Mouse (Mus musculus): ENCODE measurements around the gene Polr2m. TPM values are rescaled to one million over a fixed set of nuclear protein-coding genes. Genes with fewer than 3 reads are reported as not detected.

Polr2m gene
- polyA plus RNA-seq, 1 experiment from 2014 or later, result 358 TPM

GRCm38 (mm10) chr9:71475536-71475935 is 10.2 kb downstream of the Polr2m start:
- no peak for ATAC-seq (ENCODE audit: extremely low read depth, insufficient number of reproducible peaks, low FRiP score, low TSS enrichment)
- Histone ChIP-seq H3K9ac (no peak overlapping the region), H3K36me3 (peaks cover 71% of the 10 kb centered on the region), H3K4me1 (peaks cover 15% of the 10 kb centered on the region), H3K27me3 (replicated peaks) (no peaks in the 10 kb centered on the region), H3K4me2 (no peak overlapping the region), H3K27ac (replicated peaks) (no peak overlapping the region), H3K4me3 (no peak overlapping the region), H3K9me3 (peaks cover 3% of the 10 kb centered on the region; the same call in 1 of the 2 replicates)
- WGBS, result 91% methylated on average over 4 of the region's 4 CpGs

DNA sequence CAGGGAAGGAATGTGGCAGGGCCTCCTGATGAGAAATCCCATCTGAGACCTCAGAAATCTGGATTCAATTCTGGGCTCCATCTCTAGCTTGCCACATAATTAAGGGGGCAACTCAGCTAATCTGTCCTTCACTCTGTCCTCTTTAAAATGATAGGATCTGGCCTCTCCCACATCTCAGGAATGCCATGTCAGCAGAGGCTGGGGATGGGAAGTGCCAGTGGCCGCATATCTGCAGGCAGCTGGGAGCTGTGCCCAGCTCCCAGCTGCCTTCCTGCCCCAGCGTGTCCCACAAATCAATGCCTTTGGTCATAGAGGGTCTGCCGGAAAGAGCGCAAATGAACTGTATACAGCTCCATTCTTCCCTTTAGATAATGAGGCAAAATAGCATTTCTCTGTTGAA is 18.3 kb downstream of the Polr2m start:
- Histone ChIP-seq H3K36me3 (no peaks in the 10 kb centered on the region), H3K27ac (replicated peaks) (no peak overlapping the region; the same call in 1 of the 2 replicates), H3K4me3 (no peak overlapping the region), H3K27me3 (replicated peaks) (no peaks in the 10 kb centered on the region), H3K4me1 (peaks cover 12% of the 10 kb centered on the region), H3K9me3 (no peaks in the 10 kb centered on the region), H3K4me2 (no peak overlapping the region), H3K9ac (no peak overlapping the region)
- 44% methylated on average over 4 of the region's 4 CpGs for WGBS
- ATAC-seq (ENCODE audit: extremely low read depth, insufficient number of reproducible peaks, low FRiP score, low TSS enrichment), result no peak

GRCm38 (mm10) chr9:71466111-71466510 is 19.6 kb downstream of the Polr2m start:
- no peak overlapping the region for H3K9ac ChIP-seq
- H3K4me3 ChIP-seq, result no peak overlapping the region
- H3K9me3 ChIP-seq, result no peaks in the 10 kb centered on the region
- H3K27ac ChIP-seq (replicated peaks), result no peak overlapping the region
- WGBS, result 75% methylated on average over 3 of the region's 3 CpGs
- no peaks in the 10 kb centered on the region for H3K36me3 ChIP-seq
- ATAC-seq (ENCODE audit: extremely low read depth, insufficient number of reproducible peaks, low FRiP score, low TSS enrichment), result no peak
- no peaks in the 10 kb centered on the region for H3K27me3 ChIP-seq (replicated peaks)
- no peak overlapping the region for H3K4me2 ChIP-seq
- H3K4me1 ChIP-seq, result peaks cover 12% of the 10 kb centered on the region

DNA sequence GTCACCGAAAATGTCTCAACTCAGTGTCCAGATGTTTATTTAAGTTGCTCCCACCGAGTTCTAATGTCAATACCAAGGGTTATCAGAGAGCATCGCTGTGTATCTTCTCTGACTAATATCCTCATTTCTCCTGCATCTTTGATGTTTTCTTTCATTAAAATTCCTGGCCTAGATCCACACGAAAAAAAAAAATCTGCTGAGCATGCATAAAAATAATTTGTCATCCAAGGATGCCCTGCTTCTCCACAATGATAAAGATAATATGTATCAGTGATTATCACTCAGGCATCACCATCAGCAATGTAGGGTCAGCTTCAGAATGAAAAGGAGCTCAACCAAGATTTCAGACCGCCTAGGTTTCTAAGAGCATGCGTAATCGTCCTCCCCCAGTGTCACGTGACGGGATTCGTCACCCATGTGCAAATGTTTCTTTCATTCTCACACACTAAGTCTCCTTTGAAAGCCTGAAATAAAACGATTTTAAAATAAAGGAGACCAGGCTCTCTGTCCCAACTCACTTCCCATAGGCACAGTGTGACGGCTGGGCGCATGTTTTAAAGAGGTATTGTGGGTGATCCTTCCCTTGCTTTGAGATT is 22.6 kb downstream of the Polr2m start:
- Histone ChIP-seq H3K4me2 (no peak overlapping the region), H3K9ac (no peak overlapping the region), H3K27ac (replicated peaks) (no peak overlapping the region), H3K27me3 (replicated peaks) (no peaks in the 10 kb centered on the region), H3K4me3 (no peak overlapping the region), H3K9me3 (no peaks in the 10 kb centered on the region), H3K4me1 (peaks cover 11% of the 10 kb centered on the region), H3K36me3 (no peaks in the 10 kb centered on the region)
- no peak for ATAC-seq (ENCODE audit: extremely low read depth, insufficient number of reproducible peaks, low FRiP score, low TSS enrichment)
- WGBS, result 61% methylated on average over 13 of the region's 13 CpGs

DNA sequence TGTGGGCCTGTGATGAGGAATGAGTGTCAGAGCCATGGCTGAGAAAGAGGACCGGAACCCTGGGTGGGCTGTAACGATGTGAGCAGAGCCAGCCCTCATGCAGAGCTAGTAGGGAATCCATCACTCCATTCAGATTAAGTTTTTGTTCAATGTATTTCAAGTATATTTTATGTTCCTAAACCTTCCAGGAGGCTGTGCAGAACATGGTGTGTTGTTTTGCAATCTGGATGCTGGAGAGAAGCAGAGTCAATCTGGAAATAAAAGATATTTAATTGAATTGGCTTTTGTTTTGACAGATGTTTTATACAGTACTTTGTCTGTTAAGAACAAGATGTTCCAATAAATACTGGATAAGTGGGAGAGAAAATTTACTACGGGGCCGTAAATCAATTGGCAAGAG is 29.0 kb downstream of the Polr2m start:
- H3K9me3 ChIP-seq, result no peaks in the 10 kb centered on the region
- no peak for ATAC-seq (ENCODE audit: extremely low read depth, insufficient number of reproducible peaks, low FRiP score, low TSS enrichment)
- H3K9ac ChIP-seq, result no peak overlapping the region
- WGBS, result 80% methylated on average over 4 of the region's 4 CpGs
- no peaks in the 10 kb centered on the region for H3K36me3 ChIP-seq
- H3K4me2 ChIP-seq, result no peak overlapping the region
- peaks cover 12% of the 10 kb centered on the region for H3K4me1 ChIP-seq
- H3K27ac ChIP-seq (replicated peaks), result no peak overlapping the region
- peaks cover 5% of the 10 kb centered on the region; the same call in 1 of the 2 replicates for H3K27me3 ChIP-seq (replicated peaks)
- H3K4me3 ChIP-seq, result no peak overlapping the region

DNA sequence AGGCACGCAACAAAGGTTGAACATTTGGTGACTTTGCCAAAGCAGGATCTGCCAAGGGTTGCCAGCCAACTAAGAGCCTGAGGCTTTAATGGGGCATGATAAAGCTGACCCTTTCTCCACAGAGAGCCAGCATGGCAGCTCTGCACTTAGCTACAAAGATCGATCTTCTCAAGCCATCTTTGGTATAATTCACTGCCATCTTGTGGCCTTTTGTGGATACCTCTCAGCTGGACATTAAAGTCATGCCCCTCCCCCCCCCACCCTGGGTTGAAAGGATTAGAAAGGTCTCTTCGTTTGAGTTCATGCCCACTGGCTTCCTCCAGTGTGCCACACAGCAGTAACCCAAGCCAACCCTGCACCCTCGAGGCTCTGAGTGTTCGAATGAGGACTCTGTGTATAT is 31.8 kb downstream of the Polr2m start:
- 63% methylated on average over 5 of the region's 5 CpGs for whole genome bisulfite sequencing
- Histone ChIP-seq H3K9me3 (no peaks in the 10 kb centered on the region), H3K36me3 (no peaks in the 10 kb centered on the region), H3K4me1 (peaks cover 16% of the 10 kb centered on the region), H3K9ac (no peak overlapping the region), H3K27ac (replicated peaks) (no peak overlapping the region), H3K27me3 (replicated peaks) (peaks cover 5% of the 10 kb centered on the region; the same call in 1 of the 2 replicates), H3K4me3 (no peak overlapping the region), H3K4me2 (no peak overlapping the region)
- ATAC-seq (ENCODE audit: extremely low read depth, insufficient number of reproducible peaks, low FRiP score, low TSS enrichment), result no peak

DNA sequence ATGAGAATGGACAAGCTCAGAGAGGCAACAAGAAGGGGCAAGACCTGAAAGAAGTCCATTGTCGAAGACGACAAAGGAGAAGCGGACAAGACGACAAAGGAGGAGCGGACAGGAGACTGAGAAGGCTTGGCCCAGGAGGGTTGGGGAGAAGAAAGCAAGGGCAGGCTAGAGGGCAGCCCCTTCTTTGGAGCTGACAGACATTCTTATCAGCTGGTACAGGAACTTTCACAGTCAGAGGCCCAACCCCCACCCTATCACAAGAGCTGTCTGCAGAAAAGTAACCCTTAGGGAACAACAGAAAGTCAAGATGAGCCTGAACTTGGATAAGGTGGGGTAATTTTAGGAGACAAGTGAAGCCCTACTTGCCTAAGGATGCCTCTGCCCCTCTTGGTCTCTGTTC is 32.4 kb downstream of the Polr2m start:
- no peak overlapping the region for H3K4me3 ChIP-seq
- H3K36me3 ChIP-seq, result no peaks in the 10 kb centered on the region
- H3K27me3 ChIP-seq (replicated peaks), result peaks cover 6% of the 10 kb centered on the region; the same call in 1 of the 2 replicates
- ATAC-seq (ENCODE audit: extremely low read depth, insufficient number of reproducible peaks, low FRiP score, low TSS enrichment), result no peak; the same call in 1 of the 2 replicates
- no peak overlapping the region for H3K27ac ChIP-seq (replicated peaks)
- no peak overlapping the region for H3K4me2 ChIP-seq
- H3K4me1 ChIP-seq, result peaks cover 16% of the 10 kb centered on the region
- no peak overlapping the region for H3K9ac ChIP-seq
- H3K9me3 ChIP-seq, result no peaks in the 10 kb centered on the region
- WGBS, result 38% methylated on average over 5 of the region's 5 CpGs

GRCm38 (mm10) chr9:71450626-71451025 is 35.1 kb downstream of the Polr2m start:
- Histone ChIP-seq H3K27me3 (replicated peaks) (peaks cover 18% of the 10 kb centered on the region; the same call in 1 of the 2 replicates), H3K9ac (no peak overlapping the region), H3K9me3 (no peaks in the 10 kb centered on the region), H3K4me3 (no peak overlapping the region), H3K36me3 (no peaks in the 10 kb centered on the region), H3K4me1 (peaks cover 16% of the 10 kb centered on the region), H3K4me2 (no peak overlapping the region), H3K27ac (replicated peaks) (no peak overlapping the region)
- ATAC-seq (ENCODE audit: extremely low read depth, insufficient number of reproducible peaks, low FRiP score, low TSS enrichment), result no peak
- WGBS, result 83% methylated on average over 6 of the region's 6 CpGs

- no peak for ATAC-seq (ENCODE audit: extremely low read depth, insufficient number of reproducible peaks, low FRiP score, low TSS enrichment)
- 0 out of 2 replicates have a peak, but pooled peaks cover 3% of the 10 kb centered on the region for H3K4me1 ChIP-seq
- no peak overlapping the region for H3K9ac ChIP-seq
- H3K27me3 ChIP-seq (replicated peaks), result peaks cover 16% of the 10 kb centered on the region; the same call in 1 of the 2 replicates
- H3K4me2 ChIP-seq, result no peak overlapping the region
- 34% methylated on average over 4 of the region's 4 CpGs for WGBS
- H3K27ac ChIP-seq (replicated peaks), result no peak overlapping the region
- no peak overlapping the region for H3K4me3 ChIP-seq
- H3K36me3 ChIP-seq, result no peaks in the 10 kb centered on the region
- no peaks in the 10 kb centered on the region for H3K9me3 ChIP-seq
Measured at GRCm38 (mm10) chr9:71447573-71447972, 38.2 kb downstream of the Polr2m start.

- WGBS, result 81% methylated on average over 2 of the region's 2 CpGs
- ATAC-seq (ENCODE audit: extremely low read depth, insufficient number of reproducible peaks, low FRiP score, low TSS enrichment), result no peak
- Histone ChIP-seq H3K27ac (replicated peaks) (no peak overlapping the region), H3K9ac (no peak overlapping the region), H3K4me1 (no peaks in the 10 kb centered on the region), H3K9me3 (no peaks in the 10 kb centered on the region), H3K4me2 (no peak overlapping the region), H3K36me3 (no peaks in the 10 kb centered on the region), H3K4me3 (no peak overlapping the region), H3K27me3 (replicated peaks) (peaks cover 15% of the 10 kb centered on the region; the same call in 1 of the 2 replicates)
Measured at GRCm38 (mm10) chr9:71445308-71445707, 40.4 kb downstream of the Polr2m start.

GRCm38 (mm10) chr9:71438146-71438545 is 47.6 kb downstream of the Polr2m start:
- ATAC-seq (ENCODE audit: extremely low read depth, insufficient number of reproducible peaks, low FRiP score, low TSS enrichment), result no peak
- no peak overlapping the region for H3K4me2 ChIP-seq
- no peak overlapping the region for H3K9ac ChIP-seq
- no peaks in the 10 kb centered on the region for H3K36me3 ChIP-seq
- H3K9me3 ChIP-seq, result no peaks in the 10 kb centered on the region
- no peak overlapping the region for H3K4me3 ChIP-seq
- H3K27me3 ChIP-seq (replicated peaks), result no peaks in the 10 kb centered on the region
- H3K4me1 ChIP-seq, result no peaks in the 10 kb centered on the region
- WGBS, result 64% methylated on average over 2 of the region's 2 CpGs
- no peak overlapping the region for H3K27ac ChIP-seq (replicated peaks)

Data from heart, embryonic 13.5 days (tissue).